Mouse (Mus musculus) intestine, embryonic 16.5 days (tissue): Measurements from ENCODE around the gene Slc12a5. TPM values are rescaled to one million over a fixed set of nuclear protein-coding genes. Genes with fewer than 3 reads are reported as not detected.

Experiments
- ATAC-seq: fragments of 200-750 bp; cut with Nextera tagmentation; 2 replicates; pipeline ENCODE4 v1.8.0; 2017; ENCODE audit warnings: moderate TSS enrichment, moderate library complexity
- H3K27ac ChIP-seq: fragments of 300-500 bp; sonication (generic); 2 replicates; pipeline ENCODE4 v1.5.1; 2014; ENCODE audit warnings: mild to moderate bottlenecking, low read length
- H3K27me3 ChIP-seq: fragments of 300-500 bp; sonication (generic); replicated peaks from 2 replicates; pipeline ENCODE4 v1.6.1; 2014; ENCODE audit warnings: low read length, control low read depth, mixed read lengths; ENCODE audit not compliant: control insufficient read depth, insufficient read depth
- H3K36me3 ChIP-seq: fragments of 300-500 bp; sonication (generic); 2 replicates; pipeline ENCODE4 v1.6.1; 2014; ENCODE audit warnings: low read length, control low read depth; ENCODE audit not compliant: control insufficient read depth, insufficient read depth
- H3K4me1 ChIP-seq: fragments of 300-500 bp; sonication (generic); 2 replicates; pipeline ENCODE4 v1.6.1; 2014; ENCODE audit warnings: low read length, control low read depth, mixed read lengths; ENCODE audit not compliant: control insufficient read depth, insufficient read depth
- H3K4me2 ChIP-seq: fragments of 300-500 bp; sonication (generic); 2 replicates; pipeline ENCODE4 v1.6.1; 2014; ENCODE audit warnings: low read depth, low read length, control low read depth
- H3K4me3 ChIP-seq: fragments of 300-500 bp; sonication (generic); 2 replicates; pipeline ENCODE4 v1.5.1; 2014; ENCODE audit warnings: mild to moderate bottlenecking, low read length
- H3K9ac ChIP-seq: fragments of 300-500 bp; sonication (generic); 2 replicates; pipeline ENCODE4 v1.6.1; 2014; ENCODE audit warnings: low read depth, low read length
- H3K9me3 ChIP-seq: fragments of 300-500 bp; sonication (generic); 2 replicates; pipeline ENCODE4 v1.6.1; 2016; ENCODE audit warnings: low read length, control low read depth; ENCODE audit not compliant: control insufficient read depth
- WGBS: fragments of 180-500 bp; shearing (Covaris S2); extraction: QIAGEN DNeasy Blood & Tissue Kit; methylation state at CpG from one replicate; pipeline ENCODE4 v1.1.7; 2014; 5-methylcytosine and 5-hydroxymethylcytosine counted together
- polyA plus RNA-seq: library from polyadenylated mRNA; unstranded; fragments of >200 nt; fragmentation: Nextera tagmentation; extraction: Ambion mirVana; gene quantifications from 2 replicates; pipeline ENCODE4 v1.2.1, GENCODE M21; 2015

The Slc12a5 gene
- polyA plus RNA-seq, 1 experiment from 2014 or later, result 0.23 TPM

- no peak for ATAC-seq
- Histone ChIP-seq H3K9ac (no peak overlapping the region), H3K27me3 (no peaks in the 10 kb centered on the region), H3K4me3 (no peak overlapping the region), H3K27ac (no peak overlapping the region), H3K4me1 (no peaks in the 10 kb centered on the region), H3K9me3 (no peaks in the 10 kb centered on the region), H3K36me3 (no peaks in the 10 kb centered on the region), H3K4me2 (no peak overlapping the region)
- WGBS, result 66% methylated on average over 13 of the region's 13 CpGs
These were observed 28.2 kb downstream of the Slc12a5 start for GRCm38 (mm10) chr2:164988777-164989176.

GRCm38 (mm10) chr2:164991111-164991510, 30.5 kb downstream of the Slc12a5 start:
- H3K9ac ChIP-seq, result no peak overlapping the region
- H3K4me3 ChIP-seq, result no peak overlapping the region
- 83% methylated on average over 3 of the region's 3 CpGs for WGBS
- H3K27ac ChIP-seq, result no peak overlapping the region
- no peak overlapping the region for H3K4me2 ChIP-seq
- ATAC-seq, result no peak
- H3K27me3 ChIP-seq, result no peaks in the 10 kb centered on the region; the same call in 1 of the 2 replicates
- no peaks in the 10 kb centered on the region for H3K4me1 ChIP-seq
- no peaks in the 10 kb centered on the region for H3K36me3 ChIP-seq
- no peaks in the 10 kb centered on the region for H3K9me3 ChIP-seq

DNA sequence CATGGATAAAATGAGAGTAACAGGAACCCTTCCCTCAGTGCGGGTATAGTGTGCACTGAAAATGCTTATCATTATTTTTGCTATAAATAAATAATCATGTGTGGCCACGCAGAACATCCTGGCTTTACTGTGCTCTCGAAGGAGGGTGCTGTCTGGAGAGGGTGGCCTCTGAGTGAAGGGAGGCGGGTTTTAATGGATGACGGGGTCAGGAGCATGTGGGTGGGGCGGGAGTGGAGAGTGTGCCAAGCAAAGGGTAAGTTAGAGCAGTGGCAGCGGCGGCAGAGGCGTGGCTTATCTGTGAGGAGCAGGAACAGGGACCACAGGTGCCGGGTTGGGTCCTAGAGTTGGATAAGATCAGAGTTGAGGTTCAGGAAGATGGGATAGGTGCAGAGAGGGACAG, 31.2 kb downstream of the Slc12a5 start:
- 25% methylated on average over 10 of the region's 10 CpGs for WGBS
- H3K27ac ChIP-seq, result no peak overlapping the region

GRCm38 (mm10) chr2:164994156-164994555, 33.6 kb downstream of the Slc12a5 start:
- no peak overlapping the region for H3K4me3 ChIP-seq
- no peak for ATAC-seq
- H3K4me2 ChIP-seq, result no peak overlapping the region
- H3K36me3 ChIP-seq, result 0 out of 2 replicates have a peak, but pooled peaks cover 2% of the 10 kb centered on the region
- H3K9ac ChIP-seq, result no peak overlapping the region
- H3K27me3 ChIP-seq, result peaks cover 23% of the 10 kb centered on the region
- H3K9me3 ChIP-seq, result no peaks in the 10 kb centered on the region
- 87% methylated on average over 11 of the region's 11 CpGs for WGBS
- H3K27ac ChIP-seq, result no peak overlapping the region
- H3K4me1 ChIP-seq, result peaks cover 18% of the 10 kb centered on the region

More for the DNA sequence above, 31.2 kb downstream of the Slc12a5 start:
- Histone ChIP-seq H3K9me3 (no peaks in the 10 kb centered on the region), H3K4me1 (no peaks in the 10 kb centered on the region), H3K4me2 (no peak overlapping the region), H3K27me3 (peaks cover 4% of the 10 kb centered on the region), H3K4me3 (no peak overlapping the region), H3K36me3 (no peaks in the 10 kb centered on the region), H3K9ac (no peak overlapping the region)
- no peak for ATAC-seq

- ATAC-seq, result no peak
- H3K27me3 ChIP-seq, result peaks cover 23% of the 10 kb centered on the region
- no peak overlapping the region for H3K4me2 ChIP-seq
- no peak overlapping the region for H3K27ac ChIP-seq
- no peaks in the 10 kb centered on the region for H3K9me3 ChIP-seq
- peaks cover 18% of the 10 kb centered on the region for H3K4me1 ChIP-seq
- no peak overlapping the region for H3K4me3 ChIP-seq
- 0 out of 2 replicates have a peak, but pooled peaks cover 2% of the 10 kb centered on the region for H3K36me3 ChIP-seq
- no peak overlapping the region for H3K9ac ChIP-seq
- 56% methylated on average over 21 of the region's 21 CpGs for WGBS
These were observed 34.2 kb downstream of the Slc12a5 start for GRCm38 (mm10) chr2:164994659-164995428.

- no peak overlapping the region for H3K4me2 ChIP-seq
- H3K4me3 ChIP-seq, result no peak overlapping the region
- H3K27me3 ChIP-seq, result peaks cover 23% of the 10 kb centered on the region
- ATAC-seq, result no peak
- no peak overlapping the region for H3K27ac ChIP-seq
- no peak overlapping the region for H3K9ac ChIP-seq
- peaks cover 6% of the 10 kb centered on the region; the same call in 1 of the 2 replicates for H3K36me3 ChIP-seq
- H3K4me1 ChIP-seq, result peaks cover 18% of the 10 kb centered on the region
- WGBS, result 79% methylated on average over 11 of the region's 11 CpGs
- no peaks in the 10 kb centered on the region for H3K9me3 ChIP-seq
These were observed 35.4 kb downstream of the Slc12a5 start for GRCm38 (mm10) chr2:164995976-164996375.

- H3K9ac ChIP-seq, result peak overlapping the region; percentile 47
- WGBS, result 10% methylated on average over 49 of the region's 49 CpGs
These were observed 36.5 kb downstream of the Slc12a5 start for GRCm38 (mm10) chr2:164996848-164997720.

DNA sequence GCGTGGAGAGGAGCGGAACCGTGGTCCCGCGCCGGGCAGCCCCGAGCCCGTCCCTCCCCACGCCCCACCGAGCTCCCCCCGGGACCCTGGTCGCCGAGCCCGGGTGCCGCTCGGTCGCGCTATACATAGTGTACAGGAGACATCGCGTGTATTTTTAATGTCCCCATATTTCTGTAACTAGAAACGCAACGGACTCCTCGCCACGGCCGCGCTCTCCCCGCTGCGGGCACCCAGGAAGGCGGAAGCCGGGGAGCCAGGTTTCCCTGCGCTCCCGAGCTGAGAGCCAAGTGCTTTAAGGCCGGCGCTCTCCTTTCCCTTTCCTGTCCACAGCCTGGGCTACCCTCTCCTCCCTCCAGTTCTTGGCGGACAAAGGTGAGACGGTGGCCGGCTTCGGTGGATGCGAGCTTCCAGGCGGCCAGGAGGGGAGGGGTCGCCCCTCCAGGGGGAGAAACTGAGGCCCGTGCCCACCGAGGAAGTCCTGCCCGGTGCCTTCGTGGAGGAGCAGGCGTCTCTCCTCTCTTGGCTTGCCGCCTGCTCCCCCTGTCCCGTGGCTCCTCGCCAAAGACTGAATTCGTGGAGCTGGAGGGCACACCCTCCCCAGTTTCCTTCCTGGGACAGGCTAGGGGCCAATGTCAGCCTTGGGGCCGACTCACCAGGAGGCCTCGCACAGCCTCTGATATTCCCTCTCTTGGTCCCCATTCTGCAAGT, 37.3 kb downstream of the Slc12a5 start:
- peak overlapping the region; percentile 47 for H3K9ac ChIP-seq
- peaks cover 23% of the 10 kb centered on the region for H3K27me3 ChIP-seq
- peak overlapping the region; percentile 62 for H3K4me2 ChIP-seq
- no peak overlapping the region for H3K27ac ChIP-seq
- peak; percentile 47; the same call in 1 of the 2 replicates for ATAC-seq
- under 1% methylated on average over 50 of the region's 52 CpGs for WGBS
- no peaks in the 10 kb centered on the region for H3K9me3 ChIP-seq
- H3K4me1 ChIP-seq, result peaks cover 18% of the 10 kb centered on the region
- H3K36me3 ChIP-seq, result peaks cover 21% of the 10 kb centered on the region
- peak overlapping the region; percentile 38 for H3K4me3 ChIP-seq

More at GRCm38 (mm10) chr2:164996848-164997720, 36.5 kb downstream of the Slc12a5 start:
- H3K36me3 ChIP-seq, result peaks cover 14% of the 10 kb centered on the region
- H3K4me1 ChIP-seq, result peaks cover 18% of the 10 kb centered on the region
- peak overlapping the region; percentile 38 for H3K4me3 ChIP-seq
- peak overlapping the region; percentile 62 for H3K4me2 ChIP-seq
- ATAC-seq, result no peak
- H3K9me3 ChIP-seq, result no peaks in the 10 kb centered on the region
- H3K27me3 ChIP-seq, result peaks cover 23% of the 10 kb centered on the region
- H3K27ac ChIP-seq, result no peak overlapping the region

DNA sequence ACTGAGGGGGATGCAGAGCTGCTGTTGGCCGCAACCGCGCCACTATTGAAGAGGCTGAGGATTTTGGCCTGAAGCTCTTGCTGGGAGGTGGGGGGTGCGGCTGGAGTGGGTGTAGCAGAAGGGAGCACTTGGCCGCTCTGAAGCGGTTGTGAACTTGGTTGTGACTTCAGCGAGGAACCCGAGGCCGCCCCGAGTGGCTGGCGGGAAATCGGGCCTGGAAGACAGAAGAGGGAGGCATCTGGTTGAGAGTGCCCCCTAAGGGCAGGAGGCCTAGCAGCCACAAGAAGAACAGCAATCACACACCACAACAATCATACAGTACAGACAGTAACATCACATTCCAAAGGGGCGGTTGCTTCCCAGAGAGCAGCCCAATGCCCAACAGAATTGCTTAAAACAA, 41.4 kb downstream of the Slc12a5 start:
- Histone ChIP-seq H3K4me1 (peaks cover 18% of the 10 kb centered on the region), H3K27ac (no peak overlapping the region), H3K36me3 (peaks cover 38% of the 10 kb centered on the region), H3K4me3 (no peak overlapping the region), H3K4me2 (no peak overlapping the region), H3K9me3 (no peaks in the 10 kb centered on the region), H3K27me3 (peaks cover 18% of the 10 kb centered on the region), H3K9ac (no peak overlapping the region)
- WGBS, result 95% methylated on average over 13 of the region's 13 CpGs
- ATAC-seq, result no peak
